Comparison of ENCODE assay signal across 8 mouse cellular contexts in genomic region chr3:69860589-69861521, GRCm38 (mm10). TPM values are rescaled to one million over a fixed set of nuclear protein-coding genes. Genes with fewer than 3 reads are reported as not detected.
DNase-seq lines count a peak whose midpoint lies in the region; ATAC-seq and TF ChIP-seq lines count a peak whose summit lies in the region.

No protein-coding gene starts in this region.

- peak overlapping the region; percentile 39 for H3K9ac ChIP-seq in lung, embryonic 14.5 days

- peaks cover 16% of the 10 kb centered on the region for H3K4me1 ChIP-seq in heart, embryonic 10.5 days
- H3K4me1 ChIP-seq in lung, embryonic 14.5 days (ENCODE audit: insufficient read depth): no peaks in the 10 kb centered on the region

- under 1% methylated on average over 40 of the region's 40 CpGs for WGBS in heart, embryonic 10.5 days
- WGBS in lung, embryonic 14.5 days: under 1% methylated on average over 40 of the region's 40 CpGs

- no peaks in the 10 kb centered on the region for H3K36me3 ChIP-seq in heart, embryonic 10.5 days
- no peaks in the 10 kb centered on the region for H3K36me3 ChIP-seq in lung, embryonic 14.5 days (ENCODE audit: insufficient read depth)

- DNase-seq in heart, embryonic 10.5 days (ENCODE audit: low spot score): peak; percentile 79
- DNase-seq in heart, adult 18-20 months: no peak
- DNase-seq in cerebellum, postnatal 10 days: peak; percentile 85 to 86
- peak; percentile 60 to 62 for DNase-seq in frontal cortex, postnatal 14 days (ENCODE audit: low spot score in 2 of 2)
- DNase-seq in layer of hippocampus, adult 9-10 months (ENCODE audit: low spot score): peak; percentile 40
- DNase-seq in lung, embryonic 14.5 days: peak; percentile 83
- peak; percentile 82 to 90 for DNase-seq in right cerebral cortex, postnatal 10 days (ENCODE audit: low spot score in 2 of 2)
- DNase-seq in T-cell, adult 2 months (ENCODE audit: low spot score): no peak

- TF ChIP-seq CTCF in lung, embryonic 14.5 days (IDR thresholded peaks at IDR 0.05; ENCODE audit: low read depth): peak; percentile 59

- H3K27me3 ChIP-seq in heart, embryonic 10.5 days (ENCODE audit: insufficient read depth, poor library complexity, severe bottlenecking): peaks cover 7% of the 10 kb centered on the region; the same call in 1 of the 2 replicates
- H3K27me3 ChIP-seq in lung, embryonic 14.5 days (ENCODE audit: insufficient read depth, low read length): 0 out of 2 replicates have a peak, but pooled peaks cover 3% of the 10 kb centered on the region

- H3K4me2 ChIP-seq in lung, embryonic 14.5 days: peak overlapping the region; percentile 79

- no peaks in the 10 kb centered on the region for H3K9me3 ChIP-seq in heart, embryonic 10.5 days
- H3K9me3 ChIP-seq in lung, embryonic 14.5 days (ENCODE audit: low read depth, low read length): no peaks in the 10 kb centered on the region

- peak overlapping the region; percentile 42; the same call in 1 of the 2 replicates for H3K27ac ChIP-seq in heart, embryonic 10.5 days
- H3K27ac ChIP-seq in lung, embryonic 14.5 days (ENCODE audit: low read depth): peak overlapping the region; percentile 69

- peak; percentile 80 for ATAC-seq in lung, embryonic 14.5 days (ENCODE audit: insufficient read depth)

- H3K4me3 ChIP-seq in heart, embryonic 10.5 days: peak overlapping the region; percentile 66
- peak overlapping the region; percentile 41 for H3K4me3 ChIP-seq in lung, embryonic 14.5 days (ENCODE audit: low read depth, low read length)

RNA-seq across cellular contexts. Expression of gene Sptssb, which starts 1.1 kb away (rescaled TPM):
- polyA plus RNA-seq in heart, embryonic 10.5 days (2016; fragmentation: Nextera tagmentation; extraction: Ambion mirVana): 0.23 and 1.6 TPM in 2 replicates
- not detected for total RNA-seq in heart, adult 18-20 months (2021)
- polyA plus RNA-seq in lung, embryonic 14.5 days (2014; fragmentation: Nextera tagmentation; extraction: Ambion mirVana): 9.8 and 10.8 TPM in 2 replicates

Comparison
In these comparisons a context has a peak if more than half of its experiments do, and no peak if none do; other contexts are left out.
1. DNase-seq: peak in heart, embryonic 10.5 days (single experiment), cerebellum, postnatal 10 days (2 of 2), frontal cortex, postnatal 14 days (2 of 2), layer of hippocampus, adult 9-10 months (single experiment), lung, embryonic 14.5 days (single experiment) and right cerebral cortex, postnatal 10 days (2 of 2); none in heart, adult 18-20 months (0 of 2) and T-cell, adult 2 months (single experiment).